Mouse (Mus musculus): Measurements from ENCODE around the gene Strn3.

GRCm38 (mm10) chr12:51691845-51692632 lies at the start of gene Strn3:
- TF ChIP-seq FLI1 (IDR thresholded peaks at IDR 0.05; ENCODE audit: low read length) (no peak), GATA1 (IDR thresholded peaks at IDR 0.05; ENCODE audit: borderline replicate concordance, low read length) (no peak)
